Comparison of ENCODE assay signal across 16 mouse cellular contexts in the genomic region with DNA sequence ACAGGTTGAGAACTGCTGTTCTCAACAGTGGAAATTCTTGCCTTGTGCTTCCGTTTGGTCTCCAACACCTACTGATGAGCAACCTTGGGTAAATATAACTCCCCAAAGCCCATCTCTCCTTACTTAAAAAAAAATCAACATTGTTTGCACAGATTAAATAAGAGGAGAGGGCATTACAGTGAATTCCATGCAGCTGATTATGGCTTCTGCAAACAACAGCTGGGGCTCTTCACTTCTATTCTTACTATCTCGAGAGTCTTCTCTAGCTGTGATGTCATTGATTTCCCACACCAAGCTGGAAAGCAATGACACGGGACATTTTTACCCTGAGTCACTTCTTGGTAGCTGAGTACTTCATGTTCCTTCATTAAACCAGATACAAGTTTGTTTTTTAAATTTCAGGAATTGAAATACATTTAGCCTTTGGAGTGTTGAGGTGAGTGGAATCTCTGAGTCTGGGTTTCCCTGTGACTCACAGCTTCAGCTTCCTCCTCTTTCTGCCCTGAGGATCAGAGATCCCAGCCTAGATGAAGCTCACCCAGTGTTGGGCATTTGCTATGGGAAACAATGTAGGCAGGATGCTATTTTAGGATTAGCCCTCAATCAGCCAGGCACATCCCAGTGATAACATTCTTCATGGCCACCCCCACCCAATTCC. TPM values are rescaled to one million over a fixed set of nuclear protein-coding genes. Genes with fewer than 3 reads are reported as not detected.
A peak's percentile ranks its signal among the peaks of the same experiment; 100 is the strongest.
DNase-seq lines count a peak whose midpoint lies in the region; ATAC-seq and TF ChIP-seq lines count a peak whose summit lies in the region.
"Had no signal": no experiment of that assay in that cellular context is flagged by ENCODE, and none has a peak within 500 bp of the region (broad histone marks: within the 10 kb centered on the region; RNA-seq: fewer than 3 reads in every experiment).

No protein-coding gene starts in this region.

- no peak for TF ChIP-seq POLR2A in heart, adult 2 months (IDR thresholded peaks at IDR 0.05; ENCODE audit: insufficient read depth, low read depth, low read length)

- H3K9me3 ChIP-seq in heart, embryonic 11.5 days (replicated peaks; ENCODE audit: control insufficient read depth, low read length) = no peaks in the 10 kb centered on the region
- H3K9me3 ChIP-seq in heart, embryonic 12.5 days (replicated peaks) = 0 out of 2 replicates have a peak, but pooled peaks cover 9% of the 10 kb centered on the region
- H3K9me3 ChIP-seq: limb, embryonic 15.5 days had no signal

- no peak for ATAC-seq in heart, embryonic 11.5 days (replicated peaks; ENCODE audit: insufficient number of reproducible peaks, low FRiP score, low TSS enrichment)
- no peak for ATAC-seq in heart, embryonic 12.5 days (ENCODE audit: insufficient number of reproducible peaks, low FRiP score)
- ATAC-seq in frontal cortex, adult (ENCODE audit: low TSS enrichment) = no peak
- ATAC-seq: forebrain, embryonic 14.5 days had no signal

- intact Hi-C loops in heart, adult 2 months (cut with DNase I) = no loop called here

- H3K27me3 ChIP-seq in heart, adult 2 months (ENCODE audit: control insufficient read depth, insufficient read depth, low read length) = no peaks in the 10 kb centered on the region
- H3K27me3 ChIP-seq in heart, embryonic 11.5 days (ENCODE audit: control insufficient read depth, insufficient read depth, low read length) = no peaks in the 10 kb centered on the region
- H3K27me3 ChIP-seq in heart, embryonic 12.5 days (replicated peaks) = no peaks in the 10 kb centered on the region
- H3K27me3 ChIP-seq: hindbrain, embryonic 12.5 days; limb, embryonic 15.5 days had no signal

- peak; percentile 32 to 37 for DNase-seq in heart, adult 2 months
- DNase-seq in Muller cell, postnatal 12 days (ENCODE audit: inconsistent ontology term) = peak; percentile 80
- DNase-seq in lung, postnatal 25 days (ENCODE audit: low spot score) = peak; percentile 74
- DNase-seq in urinary bladder, postnatal 14 days (ENCODE audit: low spot score) = no peak
- no peak for DNase-seq in right cerebral cortex, postnatal 36 days (ENCODE audit: low spot score in 2 of 2)
- DNase-seq: adrenal gland, postnatal 14 days; cerebellum, adult 9-11 months; embryo, embryonic 11 days; thymus, postnatal 4 days had no signal

- no peaks in the 10 kb centered on the region for H3K79me2 ChIP-seq in heart, adult 2 months (replicated peaks; ENCODE audit: control insufficient read depth, insufficient read depth, low read length)

- H3K27ac ChIP-seq in heart, adult 2 months = peak overlapping the region; percentile 50
- no peak overlapping the region; the same call in 1 of the 2 replicates for H3K27ac ChIP-seq in heart, embryonic 11.5 days (ENCODE audit: low read depth, low read length)
- H3K27ac ChIP-seq in heart, embryonic 12.5 days (ENCODE audit: poor library complexity, severe bottlenecking) = peak overlapping the region; percentile 49
- H3K27ac ChIP-seq: hindbrain, embryonic 12.5 days; limb, embryonic 15.5 days had no signal

- TF ChIP-seq EP300 in heart, adult 2 months (IDR thresholded peaks at IDR 0.05; ENCODE audit: insufficient read depth, low read depth, low read length) = peak; percentile 31; the same call in 1 of the 2 replicates

- 22% methylated on average over 3 of the region's 3 CpGs for WGBS in heart, adult 2 months
- 26% methylated on average over 3 of the region's 3 CpGs for WGBS in heart, embryonic 11.5 days (ENCODE audit: insufficient replicate concordance)
- 24% methylated on average over 3 of the region's 3 CpGs for WGBS in heart, embryonic 12.5 days

- H3K4me2 ChIP-seq in heart, embryonic 11.5 days = no peak overlapping the region
- H3K4me2 ChIP-seq in heart, embryonic 12.5 days = peak overlapping the region; percentile 30
- H3K4me2 ChIP-seq: hindbrain, embryonic 12.5 days; limb, embryonic 15.5 days; midbrain, embryonic 11.5 days had no signal

- H3K4me1 ChIP-seq in heart, adult 2 months (ENCODE audit: control insufficient read depth, insufficient read depth, low read length) = peaks cover 6% of the 10 kb centered on the region
- peaks cover 12% of the 10 kb centered on the region for H3K4me1 ChIP-seq in heart, embryonic 11.5 days (ENCODE audit: control insufficient read depth, insufficient read depth, low read length)
- peaks cover 20% of the 10 kb centered on the region for H3K4me1 ChIP-seq in heart, embryonic 12.5 days (replicated peaks)
- H3K4me1 ChIP-seq: hindbrain, embryonic 12.5 days; limb, embryonic 15.5 days had no signal

- TF ChIP-seq CTCF in heart, adult 2 months (IDR thresholded peaks at IDR 0.05) = no peak

- no peak overlapping the region for H3K9ac ChIP-seq in heart, adult 2 months (ENCODE audit: low read depth, low read length)
- no peak overlapping the region for H3K9ac ChIP-seq in heart, embryonic 11.5 days (ENCODE audit: low read depth, low read length)
- H3K9ac ChIP-seq in heart, embryonic 12.5 days = no peak overlapping the region
- H3K9ac ChIP-seq: hindbrain, embryonic 12.5 days; limb, embryonic 15.5 days had no signal

- H3K36me3 ChIP-seq in heart, adult 2 months (ENCODE audit: control insufficient read depth, insufficient read depth, low read length) = peaks cover 6% of the 10 kb centered on the region
- H3K36me3 ChIP-seq in heart, embryonic 11.5 days (ENCODE audit: control insufficient read depth, insufficient read depth, low read length) = no peaks in the 10 kb centered on the region
- no peaks in the 10 kb centered on the region for H3K36me3 ChIP-seq in heart, embryonic 12.5 days
- H3K36me3 ChIP-seq: hindbrain, embryonic 12.5 days; limb, embryonic 15.5 days had no signal

- no peak overlapping the region for H3K4me3 ChIP-seq in heart, adult 2 months
- no peak overlapping the region for H3K4me3 ChIP-seq in heart, embryonic 11.5 days (ENCODE audit: low read depth, low read length)
- no peak overlapping the region for H3K4me3 ChIP-seq in heart, embryonic 12.5 days
- H3K4me3 ChIP-seq: hindbrain, embryonic 12.5 days; limb, embryonic 15.5 days had no signal

RNA-seq across cellular contexts. Expression of a gene that starts 8.1 kb away (rescaled TPM):
- 1 to 10 TPM; 5.9 to 8.1 TPM for total RNA-seq in heart, adult 2 months (2021)
- polyA plus RNA-seq in heart, adult 2 months (2012; rRNA removed) = 6.3 and 9.0 TPM in 2 replicates
- polyA plus RNA-seq in heart, embryonic 11.5 days (2014; fragmentation: Nextera tagmentation; extraction: Ambion mirVana) = 8.2 and 12.1 TPM in 2 replicates
- 8.0 and 8.3 TPM in 2 replicates for polyA plus RNA-seq in heart, embryonic 12.5 days (2016; fragmentation: Nextera tagmentation; extraction: Ambion mirVana)

RNA-seq across cellular contexts. Expression of a gene that starts 34.4 kb away (rescaled TPM):
- total RNA-seq in heart, adult 2 months (2021) = 1 to 10 TPM; 1.5 to 1.8 TPM
- 3.7 and 4.5 TPM in 2 replicates for polyA plus RNA-seq in heart, adult 2 months (2012; rRNA removed)
- 116 and 119 TPM in 2 replicates for polyA plus RNA-seq in heart, embryonic 11.5 days (2014; fragmentation: Nextera tagmentation; extraction: Ambion mirVana)
- polyA plus RNA-seq in heart, embryonic 12.5 days (2016; fragmentation: Nextera tagmentation; extraction: Ambion mirVana) = 89.5 and 93.7 TPM in 2 replicates

Comparison
In these comparisons a context has a peak if more than half of its experiments do, and no peak if none do; other contexts are left out.
1. RNA of a gene that starts 34.4 kb away (polyA plus RNA-seq): 116 to 119 TPM in heart, embryonic 11.5 days and 89.5 to 93.7 TPM in heart, embryonic 12.5 days; 3.7 to 4.5 TPM in heart, adult 2 months; every median in the first group is over 10 times any median in the second.
2. DNase-seq: peak in heart, adult 2 months (2 of 2), Muller cell, postnatal 12 days (single experiment) and lung, postnatal 25 days (single experiment); none in urinary bladder, postnatal 14 days (single experiment) and right cerebral cortex, postnatal 36 days (0 of 2).